Mouse (Mus musculus): ENCODE data around the gene Mif. TPM values are rescaled to one million over a fixed set of nuclear protein-coding genes. Genes with fewer than 3 reads are reported as not detected.
"Not testable (repeated sequence)": the region's sequence is repeated elsewhere in the genome, so short reads cannot be mapped to it uniquely, and the experiment has no call there.

The Mif gene
- polyA plus RNA-seq, 1 experiment from 2014 or later, result 984 TPM

DNA sequence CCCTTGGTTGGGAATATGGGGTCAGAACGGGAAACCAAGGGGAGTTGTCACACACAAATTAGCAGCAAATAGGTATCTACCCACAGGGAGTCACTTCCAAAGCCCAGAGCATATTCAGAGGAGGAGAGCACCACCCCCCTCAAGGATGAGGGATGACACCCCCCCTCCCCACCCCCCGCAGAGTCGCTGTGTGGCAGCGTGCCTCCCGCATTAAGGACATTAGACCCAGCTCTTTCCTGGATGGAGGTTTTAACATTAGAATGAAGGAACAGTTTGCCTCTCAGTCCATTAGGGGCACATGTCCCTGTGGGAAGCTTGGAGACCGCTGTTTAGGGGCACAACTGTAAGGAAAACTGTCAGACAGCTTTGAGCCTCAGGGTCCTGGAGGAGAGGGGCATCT lies 9.0 kb downstream of the Mif start:
- H3K4me2 ChIP-seq (replicated peaks; ENCODE audit: low read depth), result no peak overlapping the region
- no peaks in the 10 kb centered on the region for H3K4me1 ChIP-seq (replicated peaks; ENCODE audit: control insufficient read depth, insufficient read depth)
- no peak overlapping the region for H3K4me3 ChIP-seq (ENCODE audit: low read depth, low read length)
- ATAC-seq (ENCODE audit: low FRiP score, low TSS enrichment) (no peak), DNase-seq (ENCODE audit: low spot score) (no peak)
- 18% methylated on average over 6 of the region's 6 CpGs for WGBS
- no peaks in the 10 kb centered on the region for H3K27me3 ChIP-seq (ENCODE audit: control insufficient read depth, insufficient read depth, low read length)
- TF ChIP-seq EP300 (optimal IDR thresholded peaks at IDR 0.05) (no peak), CTCF (IDR thresholded peaks at IDR 0.05; ENCODE audit: low read depth) (peak; percentile 15; the same call in 1 of the 2 replicates)
- no peaks in the 10 kb centered on the region for H3K36me3 ChIP-seq (ENCODE audit: control insufficient read depth, insufficient read depth, low read length)
- H3K9ac ChIP-seq (ENCODE audit: low read length), result no peak overlapping the region
- no peaks in the 10 kb centered on the region for H3K9me3 ChIP-seq (ENCODE audit: control insufficient read depth, low read length)
- H3K27ac ChIP-seq (replicated peaks), result no peak overlapping the region

DNA sequence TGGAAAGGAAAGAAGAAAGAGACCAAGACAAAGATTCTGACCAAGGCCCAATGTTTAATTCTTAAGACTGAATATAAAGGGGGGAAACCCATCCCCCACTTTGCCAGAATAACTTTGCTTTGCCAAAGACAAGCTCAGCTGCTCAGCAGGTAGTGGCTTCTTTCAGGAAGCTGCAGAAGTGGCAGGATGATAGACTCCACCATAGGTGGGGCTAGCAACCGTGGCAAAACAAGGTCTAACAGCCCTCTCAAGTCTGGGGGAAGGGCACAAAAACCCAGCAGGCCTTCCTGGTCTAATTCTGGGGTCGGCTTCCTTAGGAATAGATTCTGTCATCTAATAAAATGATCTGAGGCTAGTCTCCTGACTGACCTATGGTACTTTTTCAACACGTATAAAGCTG lies 11.7 kb downstream of the Mif start:
- no peak for ATAC-seq (ENCODE audit: low FRiP score, low TSS enrichment)
- TF ChIP-seq EP300 (optimal IDR thresholded peaks at IDR 0.05) (no peak), CTCF (IDR thresholded peaks at IDR 0.05; ENCODE audit: low read depth) (no peak)
- H3K27ac ChIP-seq (replicated peaks), result no peak overlapping the region
- no peak overlapping the region for H3K9ac ChIP-seq (ENCODE audit: low read length)
- H3K4me3 ChIP-seq (ENCODE audit: low read depth, low read length), result no peak overlapping the region
- 28% methylated on average over 3 of the region's 3 CpGs for WGBS
- H3K9me3 ChIP-seq (ENCODE audit: control insufficient read depth, low read length), result no peaks in the 10 kb centered on the region
- no peak overlapping the region for H3K4me2 ChIP-seq (replicated peaks; ENCODE audit: low read depth)
- DNase-seq (ENCODE audit: low spot score), result no peak
- no peaks in the 10 kb centered on the region for H3K36me3 ChIP-seq (ENCODE audit: control insufficient read depth, insufficient read depth, low read length)
- no peaks in the 10 kb centered on the region for H3K27me3 ChIP-seq (ENCODE audit: control insufficient read depth, insufficient read depth, low read length)
- no peaks in the 10 kb centered on the region for H3K4me1 ChIP-seq (replicated peaks; ENCODE audit: control insufficient read depth, insufficient read depth)

DNA sequence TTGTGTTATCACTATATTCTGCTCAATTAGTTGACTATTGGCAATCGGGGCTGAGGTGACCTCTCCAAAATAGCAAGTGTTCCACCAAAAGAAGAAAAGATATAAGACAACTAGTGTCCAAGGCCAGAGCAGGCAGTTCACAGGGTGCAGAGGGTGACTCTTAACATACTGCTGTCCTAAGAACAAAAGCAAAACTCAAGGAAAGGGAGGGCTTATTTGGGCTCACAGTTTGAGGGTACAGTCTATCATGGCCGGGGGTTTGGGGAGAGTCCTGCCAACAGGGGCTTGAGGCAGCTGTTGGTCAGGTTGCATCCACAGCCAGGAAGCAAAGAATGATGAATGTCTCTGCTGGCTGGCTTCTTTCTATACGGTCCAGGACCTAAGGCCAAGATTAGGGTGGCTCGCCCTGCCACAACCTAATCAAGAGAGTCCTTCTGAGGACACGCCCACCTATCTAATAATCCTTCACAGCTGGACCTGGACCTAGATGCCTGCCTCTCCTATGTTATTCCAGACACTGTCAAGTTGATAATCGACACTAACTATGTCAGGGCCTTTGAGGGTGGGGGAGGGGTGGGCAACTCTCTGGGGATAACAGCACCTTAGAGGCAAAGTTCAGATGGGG lies 14.6 kb downstream of the Mif start:
- Histone ChIP-seq H3K4me2 (replicated peaks; ENCODE audit: low read depth) (no peak overlapping the region), H3K9ac (ENCODE audit: low read length) (no peak overlapping the region), H3K4me1 (replicated peaks; ENCODE audit: control insufficient read depth, insufficient read depth) (no peaks in the 10 kb centered on the region), H3K4me3 (ENCODE audit: low read depth, low read length) (no peak overlapping the region), H3K27ac (replicated peaks) (no peak overlapping the region), H3K27me3 (ENCODE audit: control insufficient read depth, insufficient read depth, low read length) (no peaks in the 10 kb centered on the region), H3K36me3 (ENCODE audit: control insufficient read depth, insufficient read depth, low read length) (no peaks in the 10 kb centered on the region), H3K9me3 (ENCODE audit: control insufficient read depth, low read length) (no peaks in the 10 kb centered on the region)
- ATAC-seq (ENCODE audit: low FRiP score, low TSS enrichment), result no peak
- 68% methylated on average over 6 of the region's 6 CpGs for WGBS
- no peak for DNase-seq (ENCODE audit: low spot score)
- TF ChIP-seq EP300 (optimal IDR thresholded peaks at IDR 0.05) (no peak), CTCF (IDR thresholded peaks at IDR 0.05; ENCODE audit: low read depth) (no peak)

DNA sequence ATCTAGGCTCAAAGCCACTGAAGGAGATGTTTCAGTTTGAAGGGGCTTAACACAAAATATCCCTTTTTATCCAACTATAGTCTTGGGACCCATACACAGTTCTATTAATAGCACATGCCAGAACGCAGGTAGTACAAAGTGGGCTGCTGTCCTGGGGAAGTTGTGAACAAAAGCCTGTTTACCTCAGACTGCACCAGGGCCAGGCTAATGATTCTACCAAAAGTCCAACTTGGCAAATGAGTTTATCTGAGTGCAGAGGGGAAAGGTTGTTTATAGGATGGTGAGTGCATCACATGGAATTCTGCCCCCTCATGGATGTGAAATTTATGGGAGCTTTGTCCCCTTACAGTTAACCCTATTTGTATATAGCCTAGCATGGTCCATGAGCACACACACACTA lies 15.2 kb downstream of the Mif start:
- WGBS, result 44% methylated on average over 1 of the region's 1 CpGs

DNA sequence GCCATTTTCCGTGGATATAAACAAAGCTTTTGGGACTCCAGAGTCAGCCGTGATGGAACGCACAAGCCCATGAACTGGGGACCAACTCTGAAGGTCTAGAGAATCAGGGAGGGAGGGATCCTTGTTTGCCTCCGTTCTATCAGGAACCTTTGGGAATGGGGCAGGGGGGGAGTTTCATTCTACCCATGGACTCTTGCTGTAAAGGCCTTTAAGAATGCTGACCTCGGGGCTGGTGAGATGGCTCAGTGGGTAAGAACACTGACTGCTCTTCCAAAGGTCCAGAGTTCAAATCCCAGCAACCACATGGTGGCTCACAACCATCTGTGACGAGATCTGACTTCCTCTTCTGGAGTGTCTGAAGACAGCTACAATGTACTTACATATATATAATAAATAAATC lies 16.1 kb downstream of the Mif start:
- ATAC-seq (ENCODE audit: low FRiP score, low TSS enrichment), result not testable (repeated sequence)

More for the DNA sequence above, 15.2 kb downstream of the Mif start:
- ATAC-seq (ENCODE audit: low FRiP score, low TSS enrichment), result no peak
- Histone ChIP-seq H3K4me3 (ENCODE audit: low read depth, low read length) (no peak overlapping the region), H3K27ac (replicated peaks) (no peak overlapping the region), H3K36me3 (ENCODE audit: control insufficient read depth, insufficient read depth, low read length) (no peaks in the 10 kb centered on the region), H3K4me2 (replicated peaks; ENCODE audit: low read depth) (no peak overlapping the region), H3K4me1 (replicated peaks; ENCODE audit: control insufficient read depth, insufficient read depth) (no peaks in the 10 kb centered on the region), H3K9ac (ENCODE audit: low read length) (no peak overlapping the region), H3K27me3 (ENCODE audit: control insufficient read depth, insufficient read depth, low read length) (no peaks in the 10 kb centered on the region), H3K9me3 (ENCODE audit: control insufficient read depth, low read length) (no peaks in the 10 kb centered on the region)
- 0 out of 2 replicates have a peak, but pooled peaks have one; percentile 9 for TF ChIP-seq CTCF (IDR thresholded peaks at IDR 0.05; ENCODE audit: low read depth)
- TF ChIP-seq EP300 (optimal IDR thresholded peaks at IDR 0.05), result no peak
- DNase-seq (ENCODE audit: low spot score), result no peak

DNA sequence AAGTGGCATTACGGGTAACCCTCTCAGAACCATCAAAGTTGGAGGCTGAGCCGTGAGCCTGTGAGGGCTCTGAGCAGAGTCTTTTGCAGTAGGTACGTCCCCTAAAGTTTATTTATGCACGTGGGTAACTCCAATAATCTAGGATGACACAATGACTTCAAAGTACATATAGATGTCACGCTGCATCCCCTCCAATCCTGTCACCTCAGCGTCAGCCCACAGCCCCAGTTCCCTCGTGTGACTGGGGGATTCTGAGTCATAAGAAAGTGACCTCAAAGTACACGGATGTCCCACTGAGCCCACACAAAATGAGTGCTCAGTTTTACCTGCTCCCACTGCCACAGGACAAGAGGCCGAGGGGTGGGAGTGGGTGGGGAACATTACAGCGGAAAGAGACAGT lies 20.9 kb downstream of the Mif start:
- TF ChIP-seq CTCF (IDR thresholded peaks at IDR 0.05; ENCODE audit: low read depth), result no peak
- TF ChIP-seq EP300 (optimal IDR thresholded peaks at IDR 0.05), result no peak
- DNase-seq (ENCODE audit: low spot score) (no peak), ATAC-seq (ENCODE audit: low FRiP score, low TSS enrichment) (no peak)
- Histone ChIP-seq H3K27ac (replicated peaks) (no peak overlapping the region), H3K4me2 (replicated peaks; ENCODE audit: low read depth) (no peak overlapping the region), H3K4me1 (replicated peaks; ENCODE audit: control insufficient read depth, insufficient read depth) (no peaks in the 10 kb centered on the region; the same call in none of the 2 replicates), H3K27me3 (ENCODE audit: control insufficient read depth, insufficient read depth, low read length) (no peaks in the 10 kb centered on the region), H3K36me3 (ENCODE audit: control insufficient read depth, insufficient read depth, low read length) (no peaks in the 10 kb centered on the region), H3K4me3 (ENCODE audit: low read depth, low read length) (no peak overlapping the region), H3K9me3 (ENCODE audit: control insufficient read depth, low read length) (no peaks in the 10 kb centered on the region), H3K9ac (ENCODE audit: low read length) (no peak overlapping the region)
- 79% methylated on average over 10 of the region's 10 CpGs for WGBS

More for the DNA sequence above, 16.1 kb downstream of the Mif start:
- not testable (repeated sequence) for H3K27me3 ChIP-seq (ENCODE audit: control insufficient read depth, insufficient read depth, low read length); DNase-seq (ENCODE audit: low spot score); H3K4me2 ChIP-seq (replicated peaks; ENCODE audit: low read depth); H3K4me1 ChIP-seq (replicated peaks; ENCODE audit: control insufficient read depth, insufficient read depth); H3K4me3 ChIP-seq (ENCODE audit: low read depth, low read length); H3K9me3 ChIP-seq (ENCODE audit: control insufficient read depth, low read length); H3K36me3 ChIP-seq (ENCODE audit: control insufficient read depth, insufficient read depth, low read length); H3K27ac ChIP-seq (replicated peaks); H3K9ac ChIP-seq (ENCODE audit: low read length)
- 69% methylated on average over 6 of the region's 6 CpGs for WGBS

All from stomach, postnatal 0 days (tissue).